Mouse (Mus musculus) spleen, adult 18-20 months (tissue): Measurements from ENCODE around the gene Sparc.

ENCODE experiments used
- DNase-seq, 2 experiments: peaks; one replicate each; pipeline ENCODE4 v3.0.0; 2022; ENCODE audit warnings: mixed read lengths in 2 of 2

Gene Sparc

GRCm38 (mm10) chr11:55404659-55405457 is 18.1 kb downstream of the Sparc start:
- DNase-seq = no peak

GRCm38 (mm10) chr11:55400863-55401262 is 22.1 kb downstream of the Sparc start:
- DNase-seq = no peak

GRCm38 (mm10) chr11:55398371-55398770 is 24.6 kb downstream of the Sparc start:
- no peak for DNase-seq

- no peak for DNase-seq
Observed at GRCm38 (mm10) chr11:55397441-55397840, 25.5 kb downstream of the Sparc start.

GRCm38 (mm10) chr11:55397036-55397435 is 25.9 kb downstream of the Sparc start:
- no peak for DNase-seq

GRCm38 (mm10) chr11:55395073-55395642 is 27.8 kb downstream of the Sparc start:
- no peak for DNase-seq

- no peak for DNase-seq
Observed at GRCm38 (mm10) chr11:55394592-55394991, 28.4 kb downstream of the Sparc start.

- DNase-seq = no peak
Observed at GRCm38 (mm10) chr11:55392474-55392873, 30.5 kb downstream of the Sparc start.

GRCm38 (mm10) chr11:55389778-55390177 is 33.2 kb downstream of the Sparc start:
- DNase-seq = peak in 1 of 2 experiments; percentile 12

- DNase-seq = no peak
Observed at GRCm38 (mm10) chr11:55387576-55387975, 35.4 kb downstream of the Sparc start.

GRCm38 (mm10) chr11:55386424-55387063 is 36.4 kb downstream of the Sparc start:
- DNase-seq = peak; percentile 48 to 77

- DNase-seq = no peak
Observed at GRCm38 (mm10) chr11:55383463-55384045, 39.4 kb downstream of the Sparc start.

- no peak for DNase-seq
Observed at GRCm38 (mm10) chr11:55380908-55381307, 42.1 kb downstream of the Sparc start.

- DNase-seq = no peak
Observed at GRCm38 (mm10) chr11:55378371-55378770, 44.6 kb downstream of the Sparc start.

- no peak for DNase-seq
Observed at GRCm38 (mm10) chr11:55373838-55374237, 49.1 kb downstream of the Sparc start.

- DNase-seq = no peak
Observed at GRCm38 (mm10) chr11:55373373-55373772, 49.6 kb downstream of the Sparc start.

GRCm38 (mm10) chr11:55372001-55372400 is 51.0 kb downstream of the Sparc start:
- DNase-seq = no peak

GRCm38 (mm10) chr11:55369093-55369471 is 53.9 kb downstream of the Sparc start:
- DNase-seq = no peak

GRCm38 (mm10) chr11:55368388-55369092 is 54.4 kb downstream of the Sparc start:
- no peak for DNase-seq

GRCm38 (mm10) chr11:55367783-55368182 is 55.2 kb downstream of the Sparc start:
- DNase-seq = no peak

- no peak for DNase-seq
Observed at GRCm38 (mm10) chr11:55365840-55366239, 57.1 kb downstream of the Sparc start.

GRCm38 (mm10) chr11:55365242-55365641 is 57.7 kb downstream of the Sparc start:
- no peak for DNase-seq

- no peak for DNase-seq
Observed at GRCm38 (mm10) chr11:55364662-55365061, 58.3 kb downstream of the Sparc start.
